Mouse (Mus musculus) limb, embryonic 14.5 days (tissue): ENCODE measurements at regions not wholly inside any gene's neighbourhood (a gene's known extent, or its start where the extent isn't known, plus 50 kb on each side); places are given as distances from the start of the nearest gene placed in this dataset.

ENCODE experiments used
- ATAC-seq: fragments of 200-750 bp; cut with Nextera tagmentation; 2 replicates; pipeline ENCODE4 v1.8.0; 2017; ENCODE audit warnings: low read depth, moderate number of reproducible peaks, moderate TSS enrichment; ENCODE audit not compliant: low FRiP score
- DNase-seq: peaks from one replicate; pipeline ENCODE4 v3.0.0-alpha.2; 2015; ENCODE audit warnings: low spot score
- H3K27ac ChIP-seq: fragments of 300-500 bp; sonication (generic); replicated peaks from 2 replicates; pipeline ENCODE4 v1.5.1; 2014; ENCODE audit warnings: low read depth, mild to moderate bottlenecking, low read length, moderate library complexity, mixed read lengths
- H3K27me3 ChIP-seq: fragments of 300-500 bp; sonication (generic); 2 replicates; pipeline ENCODE4 v1.6.1; 2014; ENCODE audit warnings: low read length, mixed read lengths; ENCODE audit not compliant: control insufficient read depth, insufficient read depth
- H3K36me3 ChIP-seq: fragments of 300-500 bp; sonication (generic); 2 replicates; pipeline ENCODE4 v1.6.1; 2014; ENCODE audit warnings: mild to moderate bottlenecking, low read length, moderate library complexity, mixed read lengths; ENCODE audit not compliant: control insufficient read depth, insufficient read depth
- H3K4me1 ChIP-seq: fragments of 300-500 bp; sonication (generic); 2 replicates; pipeline ENCODE4 v1.6.1; 2014; ENCODE audit warnings: antibody characterized with exemption, low read length, mixed read lengths; ENCODE audit not compliant: control insufficient read depth, insufficient read depth
- H3K4me2 ChIP-seq: fragments of 300-500 bp; sonication (generic); replicated peaks from 2 replicates; pipeline ENCODE4 v1.6.1; 2014; ENCODE audit warnings: low read depth, mild to moderate bottlenecking, low read length, moderate library complexity; ENCODE audit not compliant: severe bottlenecking
- H3K4me3 ChIP-seq: fragments of 300-500 bp; sonication (generic); replicated peaks from 2 replicates; pipeline ENCODE4 v1.5.1; 2014; ENCODE audit warnings: low read length
- H3K9ac ChIP-seq: fragments of 300-500 bp; sonication (generic); 2 replicates; pipeline ENCODE4 v1.6.1; 2014; ENCODE audit warnings: mild to moderate bottlenecking, low read depth, low read length, moderate library complexity; ENCODE audit not compliant: severe bottlenecking
- H3K9me3 ChIP-seq: fragments of 300-500 bp; sonication (generic); 2 replicates; pipeline ENCODE4 v1.6.1; 2016; ENCODE audit warnings: low read length; ENCODE audit not compliant: control insufficient read depth
- POLR2A ChIP-seq: fragments of 200-500 bp; IDR thresholded peaks from 2 replicates; pipeline ENCODE4 v1.8.0; 2012; ENCODE audit warnings: inconsistent platforms, mild to moderate bottlenecking, moderate library complexity, borderline replicate concordance; ENCODE audit not compliant: insufficient read depth, insufficient read length; ENCODE audit errors: extremely low read depth
- WGBS: fragments of 180-500 bp; shearing (Covaris S2); extraction: QIAGEN DNeasy Blood & Tissue Kit; methylation state at CpG from one replicate; pipeline ENCODE4 v1.1.7; 2014; 5-methylcytosine and 5-hydroxymethylcytosine counted together

DNA sequence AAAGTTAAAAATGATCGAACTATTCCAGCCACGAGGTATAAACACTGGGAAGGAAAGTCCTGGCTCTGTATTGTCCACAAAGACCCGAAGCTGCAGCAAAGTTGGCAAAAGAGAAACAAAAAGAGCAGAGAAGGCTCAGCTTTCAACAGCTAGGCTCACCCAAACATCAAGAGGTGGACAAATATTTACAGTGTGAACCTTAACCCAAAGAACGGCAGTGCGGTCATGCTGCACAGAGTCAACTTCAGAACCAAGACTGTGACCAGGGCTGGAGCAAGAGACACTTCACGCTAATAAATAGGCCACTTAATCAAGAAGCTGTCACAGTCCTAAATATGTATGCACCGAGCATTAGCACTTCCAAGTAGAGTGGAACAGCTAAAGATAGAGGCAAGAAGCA is 73.0 kb upstream of the Unc5b start:
- 0 out of 2 replicates have a peak, but pooled peaks cover 3% of the 10 kb centered on the region for H3K9me3 ChIP-seq
- H3K4me2 ChIP-seq, result no peak overlapping the region
- no peaks in the 10 kb centered on the region for H3K27me3 ChIP-seq
- no peak overlapping the region for H3K27ac ChIP-seq
- H3K9ac ChIP-seq, result no peak overlapping the region
- TF ChIP-seq POLR2A, result no peak
- H3K36me3 ChIP-seq, result no peaks in the 10 kb centered on the region
- ATAC-seq (no peak), DNase-seq (no peak)
- 81% methylated on average over 7 of the region's 7 CpGs for WGBS
- no peaks in the 10 kb centered on the region for H3K4me1 ChIP-seq
- no peak overlapping the region for H3K4me3 ChIP-seq

GRCm38 (mm10) chr10:60900992-60901391 is 69.6 kb upstream of the Unc5b start:
- Histone ChIP-seq H3K9ac (no peak overlapping the region), H3K36me3 (no peaks in the 10 kb centered on the region), H3K9me3 (no peaks in the 10 kb centered on the region), H3K4me2 (no peak overlapping the region), H3K27ac (no peak overlapping the region), H3K4me3 (no peak overlapping the region), H3K27me3 (no peaks in the 10 kb centered on the region), H3K4me1 (no peaks in the 10 kb centered on the region)
- no peak for ATAC-seq
- DNase-seq, result no peak
- 64% methylated on average over 2 of the region's 2 CpGs for WGBS
- no peak for TF ChIP-seq POLR2A

DNA sequence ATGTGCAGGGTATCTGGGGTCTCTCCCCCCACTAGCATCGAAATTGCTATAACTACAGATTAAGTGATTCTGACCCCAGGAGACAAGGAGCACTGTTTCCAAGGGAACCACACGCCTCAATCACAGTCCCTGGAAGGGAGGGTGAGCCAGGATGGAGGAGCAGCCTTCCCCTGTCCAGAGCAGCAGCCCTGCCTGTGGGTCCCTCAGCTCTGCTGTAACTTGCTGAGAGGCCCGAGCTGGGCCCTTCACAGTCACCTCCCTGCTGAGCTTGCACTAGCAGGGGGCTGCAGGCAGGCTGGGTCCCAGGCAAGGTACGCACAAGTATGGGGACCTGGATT is 62.4 kb upstream of the Unc5b start:
- no peak for ATAC-seq
- TF ChIP-seq POLR2A, result no peak
- no peaks in the 10 kb centered on the region for H3K9me3 ChIP-seq
- H3K4me1 ChIP-seq, result 0 out of 2 replicates have a peak, but pooled peaks cover 2% of the 10 kb centered on the region
- no peaks in the 10 kb centered on the region for H3K27me3 ChIP-seq
- H3K4me3 ChIP-seq, result no peak overlapping the region
- 34% methylated on average over 4 of the region's 4 CpGs for WGBS
- no peaks in the 10 kb centered on the region for H3K36me3 ChIP-seq
- no peak overlapping the region for H3K4me2 ChIP-seq
- DNase-seq, result no peak
- no peak overlapping the region for H3K9ac ChIP-seq
- H3K27ac ChIP-seq, result no peak overlapping the region

DNA sequence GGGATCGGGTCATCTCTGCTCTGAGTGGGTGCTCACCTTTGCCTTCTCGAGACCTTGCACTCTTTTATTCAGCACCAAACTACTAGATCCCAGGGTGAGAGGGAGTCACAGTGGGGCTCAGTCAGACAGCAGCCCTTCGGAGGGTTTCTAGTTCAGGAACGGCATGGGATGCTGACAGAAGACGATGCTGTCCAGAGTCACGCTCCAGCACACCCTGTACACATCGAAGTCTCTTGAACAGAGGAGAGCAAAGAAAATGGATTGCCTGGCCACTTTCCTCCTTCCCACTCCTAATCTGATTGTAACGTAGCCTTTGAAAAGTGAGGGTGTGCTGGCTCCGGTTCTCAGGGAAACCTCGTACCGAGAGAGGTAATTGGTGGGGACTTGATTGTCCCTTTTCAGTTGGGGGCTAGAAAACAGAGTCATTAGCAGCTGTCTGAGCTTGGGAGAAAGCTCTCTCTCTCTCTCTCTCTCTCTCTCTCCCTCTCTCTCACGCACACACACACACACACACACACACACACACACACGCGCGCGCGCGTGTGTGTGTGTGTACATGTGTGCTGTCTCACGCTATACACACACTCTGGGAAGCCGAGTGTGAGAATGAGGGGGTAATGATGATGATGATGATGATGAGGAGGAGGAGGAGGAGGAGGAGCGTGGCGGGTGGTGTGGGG is 61.9 kb upstream of the Unc5b start:
- H3K4me2 ChIP-seq, result no peak overlapping the region
- WGBS, result 61% methylated on average over 22 of the region's 22 CpGs
- H3K4me1 ChIP-seq, result 0 out of 2 replicates have a peak, but pooled peaks cover 2% of the 10 kb centered on the region
- ATAC-seq, result no peak
- no peaks in the 10 kb centered on the region for H3K27me3 ChIP-seq
- H3K9ac ChIP-seq, result no peak overlapping the region
- no peak overlapping the region for H3K4me3 ChIP-seq
- no peak for DNase-seq
- H3K27ac ChIP-seq, result no peak overlapping the region
- no peaks in the 10 kb centered on the region for H3K36me3 ChIP-seq
- H3K9me3 ChIP-seq, result no peaks in the 10 kb centered on the region
- no peak for TF ChIP-seq POLR2A

- Histone ChIP-seq H3K9ac (no peak overlapping the region), H3K4me3 (no peak overlapping the region), H3K27me3 (no peaks in the 10 kb centered on the region), H3K4me1 (0 out of 2 replicates have a peak, but pooled peaks cover 2% of the 10 kb centered on the region), H3K9me3 (no peaks in the 10 kb centered on the region), H3K36me3 (no peaks in the 10 kb centered on the region), H3K27ac (no peak overlapping the region), H3K4me2 (no peak overlapping the region)
- DNase-seq (no peak), ATAC-seq (no peak)
- no peak for TF ChIP-seq POLR2A
- WGBS, result 24% methylated on average over 4 of the region's 4 CpGs
Observed at GRCm38 (mm10) chr10:60892730-60893129, 61.3 kb upstream of the Unc5b start.

DNA sequence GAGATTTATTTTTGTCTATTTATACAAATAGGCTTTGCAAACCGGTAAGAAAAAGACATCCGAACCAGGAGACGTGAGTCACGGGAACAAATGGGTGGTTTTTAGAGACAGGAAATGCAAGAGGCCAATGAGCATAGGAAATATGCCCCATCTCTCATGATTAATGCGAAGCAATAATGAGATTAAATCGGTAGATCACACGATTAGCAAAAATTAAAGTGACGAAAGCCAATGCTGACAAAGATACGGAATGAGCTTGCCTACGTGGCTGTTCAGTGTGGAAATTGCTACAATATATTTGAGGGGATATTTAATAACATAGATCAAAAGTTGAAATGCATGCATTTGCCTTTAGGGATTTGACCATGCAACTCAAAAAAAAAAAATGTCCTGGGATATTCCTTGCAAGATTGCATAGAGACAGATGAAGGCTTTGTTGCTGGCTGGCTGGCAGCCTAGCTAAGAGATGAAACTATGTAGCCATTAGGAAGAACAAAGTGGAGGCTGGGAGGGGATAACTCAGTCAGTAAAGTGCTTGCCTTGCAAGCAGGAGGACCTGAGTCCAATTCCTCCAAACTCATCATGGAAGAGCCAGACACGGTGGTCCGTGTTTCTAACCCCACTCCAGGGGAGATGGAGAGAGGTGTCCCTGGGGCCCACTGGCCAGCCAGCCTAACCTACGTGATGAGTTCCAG is 60.2 kb upstream of the Unc5b start:
- Histone ChIP-seq H3K4me1 (0 out of 2 replicates have a peak, but pooled peaks cover 2% of the 10 kb centered on the region), H3K27ac (no peak overlapping the region), H3K27me3 (no peaks in the 10 kb centered on the region), H3K4me3 (no peak overlapping the region), H3K9me3 (no peaks in the 10 kb centered on the region), H3K9ac (no peak overlapping the region), H3K4me2 (no peak overlapping the region), H3K36me3 (no peaks in the 10 kb centered on the region)
- WGBS, result 86% methylated on average over 13 of the region's 13 CpGs
- DNase-seq, result no peak
- ATAC-seq, result no peak
- TF ChIP-seq POLR2A, result no peak
